Mouse (Mus musculus) intestine, embryonic 15.5 days (tissue): ENCODE results near the gene Gm20388. TPM values are rescaled to one million over a fixed set of nuclear protein-coding genes. Genes with fewer than 3 reads are reported as not detected.

ENCODE experiments used
- ATAC-seq: fragments of 200-750 bp; cut with Nextera tagmentation; 2 replicates; pipeline ENCODE4 v1.8.0; 2017; ENCODE audit warnings: moderate TSS enrichment, moderate library complexity
- H3K27ac ChIP-seq: fragments of 300-500 bp; sonication (generic); 2 replicates; pipeline ENCODE4 v1.5.1; 2015; ENCODE audit warnings: mild to moderate bottlenecking, inconsistent platforms
- H3K27me3 ChIP-seq: fragments of 300-500 bp; sonication (generic); replicated peaks from 2 replicates; pipeline ENCODE4 v1.6.1; 2015; ENCODE audit warnings: inconsistent platforms
- H3K36me3 ChIP-seq: fragments of 300-500 bp; sonication (generic); 2 replicates; pipeline ENCODE4 v1.6.1; 2015; ENCODE audit warnings: inconsistent platforms
- H3K4me1 ChIP-seq: fragments of 300-500 bp; sonication (generic); replicated peaks from 2 replicates; pipeline ENCODE4 v1.6.1; 2015; ENCODE audit warnings: inconsistent platforms
- H3K4me2 ChIP-seq: fragments of 300-500 bp; sonication (generic); replicated peaks from 2 replicates; pipeline ENCODE4 v1.6.1; 2015; ENCODE audit warnings: mild to moderate bottlenecking, inconsistent platforms
- H3K4me3 ChIP-seq: fragments of 300-500 bp; sonication (generic); replicated peaks from 2 replicates; pipeline ENCODE4 v1.5.1; 2015; ENCODE audit warnings: inconsistent platforms
- H3K9ac ChIP-seq: fragments of 300-500 bp; sonication (generic); 2 replicates; pipeline ENCODE4 v1.6.1; 2015; ENCODE audit warnings: inconsistent platforms
- H3K9me3 ChIP-seq: fragments of 300-500 bp; sonication (generic); 2 replicates; pipeline ENCODE4 v1.6.1; 2016; ENCODE audit warnings: inconsistent platforms
- WGBS: fragments of 180-500 bp; shearing (Covaris S2); methylation state at CpG from one replicate; pipeline ENCODE4 v1.1.7; 2015; 5-methylcytosine and 5-hydroxymethylcytosine counted together
- polyA plus RNA-seq: library from polyadenylated mRNA; unstranded; fragments of >200 nt; fragmentation: Nextera tagmentation; extraction: Ambion mirVana; gene quantifications from 2 replicates; pipeline ENCODE4 v1.2.1, GENCODE M21; 2015

Gm20388 gene
- polyA plus RNA-seq, 1 experiment from 2014 or later: not detected

DNA sequence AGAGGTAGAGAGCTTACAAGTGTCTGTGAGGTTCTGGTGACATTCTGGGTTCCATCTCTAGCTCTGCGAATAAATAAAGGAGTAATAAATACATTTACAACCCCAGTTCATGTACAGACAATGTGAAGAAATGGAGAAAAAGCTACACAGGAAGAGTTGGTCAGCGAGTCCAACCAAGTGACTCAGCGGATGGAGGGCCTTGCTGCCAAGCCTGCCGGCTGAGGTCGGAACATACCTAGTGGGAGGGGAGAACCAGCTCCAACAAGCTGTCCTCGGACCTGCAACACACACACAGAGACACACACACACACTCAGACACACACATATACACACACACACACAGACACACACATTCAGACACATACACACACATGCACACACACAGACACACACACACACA is 1118.4 kb downstream of the Gm20388 start:
- Histone ChIP-seq H3K27me3 (no peaks in the 10 kb centered on the region), H3K27ac (no peak overlapping the region), H3K4me1 (peaks cover 15% of the 10 kb centered on the region), H3K9me3 (no peaks in the 10 kb centered on the region), H3K4me2 (no peak overlapping the region), H3K4me3 (no peak overlapping the region), H3K9ac (no peak overlapping the region), H3K36me3 (no peaks in the 10 kb centered on the region)
- ATAC-seq: no peak
- 77% methylated on average over 6 of the region's 6 CpGs for WGBS

DNA sequence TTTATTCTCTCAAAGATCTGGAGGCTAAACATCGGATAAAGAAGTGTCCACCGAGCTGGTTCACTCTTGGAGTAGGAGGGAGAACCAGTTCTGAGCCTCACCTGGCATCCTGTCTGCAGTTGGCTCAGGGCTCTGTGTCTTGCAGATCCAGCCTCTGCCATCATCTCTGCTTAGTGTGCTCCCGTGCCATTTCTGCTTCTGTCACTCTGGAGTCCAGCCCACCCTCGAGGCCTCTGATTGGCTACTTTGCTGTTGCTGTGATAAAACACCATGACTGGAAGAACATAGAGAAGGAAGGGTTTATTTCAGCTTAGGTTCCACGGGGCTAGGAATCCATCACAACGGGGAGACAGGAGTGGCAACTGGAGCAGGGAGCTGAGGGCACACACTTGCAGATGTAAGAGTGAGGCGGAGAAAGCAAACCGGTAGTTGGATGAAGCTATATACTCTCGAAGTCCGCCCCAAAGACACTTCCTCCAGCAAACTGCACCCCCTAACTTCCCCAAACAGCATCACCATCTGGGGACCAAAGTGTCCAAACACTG is 1119.9 kb downstream of the Gm20388 start:
- Histone ChIP-seq H3K4me1 (peaks cover 17% of the 10 kb centered on the region), H3K27ac (no peak overlapping the region), H3K9ac (0 out of 2 replicates have a peak overlapping the region, but pooled peaks have one; percentile 4), H3K4me3 (no peak overlapping the region), H3K27me3 (no peaks in the 10 kb centered on the region), H3K4me2 (no peak overlapping the region), H3K9me3 (no peaks in the 10 kb centered on the region), H3K36me3 (no peaks in the 10 kb centered on the region)
- no peak for ATAC-seq
- 54% methylated on average over 10 of the region's 10 CpGs for WGBS

DNA sequence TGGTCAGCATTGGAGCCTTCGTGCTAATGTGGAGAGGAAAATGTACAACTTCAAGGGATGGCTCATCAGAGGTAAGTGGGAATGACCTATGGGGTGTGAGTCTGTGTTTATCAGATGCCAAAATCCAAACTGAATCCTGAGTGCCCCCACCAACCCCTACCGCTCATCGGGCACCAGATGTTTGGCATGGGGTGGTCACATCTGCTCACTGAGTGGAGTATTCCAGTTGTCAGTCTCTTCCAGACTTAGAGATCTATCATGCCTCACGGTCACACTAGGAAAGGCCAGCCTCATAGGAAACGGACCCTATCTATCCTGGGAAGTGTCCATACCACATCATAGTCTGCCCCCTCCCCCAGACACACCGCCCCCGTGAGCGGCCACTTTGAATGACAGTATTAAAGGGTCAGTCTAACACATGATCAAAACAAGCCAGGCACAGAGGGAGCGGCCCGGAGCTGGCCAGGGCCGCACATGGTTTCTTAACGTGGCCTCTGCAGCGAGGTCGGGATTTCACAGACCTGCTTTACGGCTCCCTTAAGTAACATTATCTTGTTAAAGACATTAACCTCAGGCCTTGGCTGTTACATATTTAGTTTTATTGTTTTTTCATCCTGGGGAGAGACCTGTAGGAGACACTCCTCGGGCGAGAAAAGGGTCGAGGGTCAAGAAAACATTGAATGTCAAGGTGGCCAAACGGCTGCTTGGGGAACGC is 1122.8 kb downstream of the Gm20388 start:
- 55% methylated on average over 20 of the region's 20 CpGs for WGBS
- Histone ChIP-seq H3K27ac (no peak overlapping the region), H3K9ac (no peak overlapping the region), H3K27me3 (no peaks in the 10 kb centered on the region), H3K4me2 (no peak overlapping the region), H3K36me3 (no peaks in the 10 kb centered on the region), H3K4me3 (no peak overlapping the region), H3K9me3 (no peaks in the 10 kb centered on the region), H3K4me1 (peaks cover 7% of the 10 kb centered on the region; the same call in 1 of the 2 replicates)
- ATAC-seq: no peak

DNA sequence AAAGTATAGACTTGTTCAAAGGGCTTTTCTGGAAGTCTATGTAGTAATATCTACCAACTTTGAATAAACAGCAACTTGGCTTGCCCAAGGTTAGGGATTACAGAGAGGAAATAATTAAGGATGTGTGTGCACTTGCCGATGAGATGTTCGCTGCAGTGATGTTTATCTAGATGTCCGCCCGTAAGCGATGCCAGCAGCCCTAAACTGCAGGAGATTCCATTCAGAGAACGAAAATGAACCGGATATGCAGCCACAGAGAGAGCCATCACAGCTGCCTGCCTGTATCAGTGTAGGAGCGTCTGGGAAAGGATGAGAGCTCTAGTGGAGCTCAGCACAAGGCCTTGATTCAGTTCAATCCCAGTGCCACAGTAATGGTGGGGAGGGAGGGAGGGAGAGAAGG is 1125.0 kb downstream of the Gm20388 start:
- Histone ChIP-seq H3K4me1 (0 out of 2 replicates have a peak, but pooled peaks cover 3% of the 10 kb centered on the region), H3K9ac (no peak overlapping the region), H3K9me3 (no peaks in the 10 kb centered on the region), H3K4me3 (no peak overlapping the region), H3K27me3 (no peaks in the 10 kb centered on the region), H3K27ac (0 out of 2 replicates have a peak overlapping the region, but pooled peaks have one; percentile 11), H3K36me3 (no peaks in the 10 kb centered on the region), H3K4me2 (no peak overlapping the region)
- no peak for ATAC-seq
- WGBS: 36% methylated on average over 8 of the region's 8 CpGs

DNA sequence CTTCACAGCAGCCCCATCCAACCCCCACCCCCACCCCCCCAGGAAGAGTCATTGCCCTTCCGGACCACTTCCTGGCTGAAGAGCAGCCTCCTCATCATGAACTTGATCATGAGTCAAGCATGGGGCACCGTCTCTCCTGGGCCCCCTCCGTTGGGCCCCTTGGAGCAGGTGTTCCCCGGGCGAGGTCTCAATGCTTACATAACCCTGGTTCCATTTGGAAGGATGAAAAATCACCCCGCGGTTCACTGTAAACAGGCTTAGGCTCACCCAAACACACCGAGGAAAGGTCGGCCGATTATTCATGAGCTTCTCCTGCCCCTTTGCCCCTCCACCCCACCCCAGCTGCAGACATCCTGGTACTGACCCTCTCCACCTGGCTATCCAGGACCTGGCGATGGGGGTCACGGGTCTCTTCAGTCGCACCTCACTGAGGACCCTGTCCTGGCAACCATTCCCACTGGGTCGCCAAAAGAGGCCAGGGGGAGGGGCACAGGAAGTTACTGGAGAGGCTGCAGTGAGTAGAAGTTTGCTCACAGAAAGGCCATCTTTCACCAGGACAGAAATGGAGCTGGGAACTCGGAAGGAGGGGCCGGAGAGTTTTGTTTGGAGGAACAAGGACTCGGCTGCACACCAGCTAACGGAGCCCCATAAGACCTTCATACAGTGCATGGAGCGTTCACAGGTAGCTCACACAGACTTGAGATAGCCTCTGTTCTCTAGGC is 1133.2 kb downstream of the Gm20388 start:
- peaks cover 9% of the 10 kb centered on the region for H3K4me1 ChIP-seq
- no peaks in the 10 kb centered on the region for H3K9me3 ChIP-seq
- 0 out of 2 replicates have a peak overlapping the region, but pooled peaks have one; percentile 6 for H3K4me3 ChIP-seq
- no peaks in the 10 kb centered on the region for H3K36me3 ChIP-seq
- H3K9ac ChIP-seq: no peak overlapping the region
- peak overlapping the region; percentile 42 for H3K4me2 ChIP-seq
- peak overlapping the region; percentile 75; the same call in 1 of the 2 replicates for H3K27ac ChIP-seq
- WGBS: 23% methylated on average over 19 of the region's 19 CpGs
- peak; percentile 73 for ATAC-seq
- no peaks in the 10 kb centered on the region for H3K27me3 ChIP-seq

DNA sequence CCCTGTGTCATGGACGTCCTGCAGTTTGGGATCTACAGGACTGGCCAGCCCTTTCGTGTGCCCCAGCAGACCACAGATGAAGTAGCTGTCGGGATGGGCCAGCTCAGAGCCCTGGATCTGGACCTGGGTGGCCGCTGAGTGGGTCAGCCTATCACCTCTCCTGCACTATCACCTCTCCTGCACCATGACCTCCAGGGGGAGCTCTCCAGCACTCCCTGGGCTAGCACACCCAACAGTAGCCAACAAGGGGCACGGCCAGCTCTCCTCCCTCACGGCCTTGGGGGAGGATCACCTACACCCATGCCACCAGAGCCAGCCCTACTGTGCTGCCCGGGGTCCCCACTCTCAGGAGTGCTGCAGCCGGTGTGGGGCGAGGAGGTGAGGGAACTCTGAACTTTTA is 1136.8 kb downstream of the Gm20388 start:
- H3K4me1 ChIP-seq: peaks cover 9% of the 10 kb centered on the region
- no peaks in the 10 kb centered on the region for H3K27me3 ChIP-seq
- no peaks in the 10 kb centered on the region for H3K36me3 ChIP-seq
- no peaks in the 10 kb centered on the region for H3K9me3 ChIP-seq
- no peak overlapping the region for H3K4me3 ChIP-seq
- WGBS: 70% methylated on average over 9 of the region's 9 CpGs
- H3K4me2 ChIP-seq: no peak overlapping the region
- no peak for ATAC-seq
- no peak overlapping the region for H3K9ac ChIP-seq
- no peak overlapping the region for H3K27ac ChIP-seq

DNA sequence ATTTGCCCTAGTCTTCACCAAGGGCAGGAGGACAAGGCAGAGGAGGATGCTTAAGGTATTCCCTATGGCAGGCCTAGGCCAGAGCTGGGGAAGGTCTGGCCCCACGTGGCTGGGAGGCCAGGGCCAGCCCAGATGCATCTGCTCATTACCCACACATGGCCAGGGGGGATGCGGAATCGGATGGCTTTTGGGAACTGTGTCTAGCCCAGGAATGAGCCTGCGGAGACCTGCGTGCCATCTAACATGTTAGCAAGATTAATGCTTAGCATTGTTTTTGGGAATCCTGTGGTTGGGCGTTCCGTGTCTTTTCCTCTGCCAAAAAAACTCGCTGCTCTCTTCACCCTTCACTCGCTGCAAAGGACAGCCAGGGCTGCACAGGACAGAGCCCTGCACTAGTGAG is 1147.4 kb downstream of the Gm20388 start:
- ATAC-seq: no peak
- no peaks in the 10 kb centered on the region; the same call in 1 of the 2 replicates for H3K27me3 ChIP-seq
- no peak overlapping the region for H3K4me2 ChIP-seq
- H3K9me3 ChIP-seq: no peaks in the 10 kb centered on the region
- H3K4me1 ChIP-seq: no peaks in the 10 kb centered on the region
- 70% methylated on average over 9 of the region's 9 CpGs for WGBS
- no peak overlapping the region for H3K4me3 ChIP-seq
- H3K27ac ChIP-seq: no peak overlapping the region
- peaks cover 11% of the 10 kb centered on the region; the same call in 1 of the 2 replicates for H3K36me3 ChIP-seq
- no peak overlapping the region for H3K9ac ChIP-seq

DNA sequence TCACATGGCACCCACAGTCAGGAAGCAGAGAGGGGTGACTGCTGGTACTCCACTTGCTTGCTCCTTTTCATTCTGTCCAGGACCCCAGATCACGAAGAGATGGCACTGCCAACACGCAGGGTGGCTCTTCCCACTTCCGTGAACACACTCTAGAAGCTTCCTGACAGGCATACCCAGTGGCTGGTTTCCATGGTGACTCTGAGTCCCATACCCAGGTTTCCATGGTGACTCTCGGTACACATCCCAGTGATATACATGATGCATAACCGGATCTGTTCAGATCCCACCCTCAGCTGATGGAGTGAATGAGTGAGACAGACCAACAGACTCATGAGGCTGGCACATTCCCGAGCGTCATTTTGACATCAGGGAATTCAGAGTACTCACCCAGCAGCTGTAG is 1148.5 kb downstream of the Gm20388 start:
- H3K27me3 ChIP-seq: no peaks in the 10 kb centered on the region; the same call in 1 of the 2 replicates
- H3K9me3 ChIP-seq: no peaks in the 10 kb centered on the region
- no peak overlapping the region for H3K4me2 ChIP-seq
- H3K9ac ChIP-seq: no peak overlapping the region
- WGBS: 84% methylated on average over 7 of the region's 7 CpGs
- peaks cover 11% of the 10 kb centered on the region; the same call in 1 of the 2 replicates for H3K36me3 ChIP-seq
- 0 out of 2 replicates have a peak, but pooled peaks cover 2% of the 10 kb centered on the region for H3K4me1 ChIP-seq
- no peak for ATAC-seq
- no peak overlapping the region for H3K4me3 ChIP-seq
- no peak overlapping the region for H3K27ac ChIP-seq

DNA sequence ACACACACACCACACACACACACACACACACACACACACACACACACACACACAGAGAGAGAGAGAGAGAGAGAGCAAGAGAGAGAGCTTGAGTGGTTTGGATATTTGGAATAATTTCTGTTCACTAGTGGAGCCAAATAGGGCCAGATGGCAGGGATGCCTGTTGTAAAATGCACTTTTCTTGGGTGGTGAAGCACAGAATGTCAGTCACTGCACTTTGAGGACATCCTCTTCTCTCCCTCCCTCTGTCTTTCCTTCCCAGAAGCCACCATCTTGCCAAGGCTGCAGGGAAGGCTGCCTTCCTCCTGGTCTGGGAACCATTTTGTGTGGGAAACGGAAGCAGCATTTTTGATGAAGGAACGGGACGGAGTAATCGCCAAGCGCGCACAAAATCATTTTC is 1151.9 kb downstream of the Gm20388 start:
- no peak for ATAC-seq
- no peak overlapping the region for H3K4me2 ChIP-seq
- no peaks in the 10 kb centered on the region; the same call in 1 of the 2 replicates for H3K27me3 ChIP-seq
- 83% methylated on average over 6 of the region's 6 CpGs for WGBS
- H3K9ac ChIP-seq: no peak overlapping the region
- H3K4me1 ChIP-seq: 0 out of 2 replicates have a peak, but pooled peaks cover 2% of the 10 kb centered on the region
- H3K9me3 ChIP-seq: no peaks in the 10 kb centered on the region
- H3K4me3 ChIP-seq: no peak overlapping the region
- H3K27ac ChIP-seq: no peak overlapping the region
- H3K36me3 ChIP-seq: peaks cover 14% of the 10 kb centered on the region; the same call in 1 of the 2 replicates

DNA sequence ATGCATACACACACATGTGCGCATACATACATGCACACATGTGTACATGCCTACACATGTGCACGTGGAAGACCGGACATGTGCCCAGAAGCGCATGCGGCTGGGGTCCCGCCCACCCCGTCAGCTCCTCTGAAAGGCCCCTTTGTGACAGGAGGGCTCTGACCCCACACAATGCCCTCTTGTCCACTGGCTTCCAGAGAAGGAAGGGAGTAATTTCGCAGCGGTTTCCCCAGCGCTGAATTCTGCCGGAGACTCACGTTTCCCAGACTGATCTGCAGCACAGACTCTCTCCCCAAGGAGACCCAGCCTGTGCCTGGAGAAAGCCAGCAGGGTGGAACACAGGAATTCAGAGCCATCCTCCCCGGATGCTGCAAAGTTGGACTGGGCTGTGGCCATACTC is 1153.0 kb downstream of the Gm20388 start:
- Histone ChIP-seq H3K4me2 (no peak overlapping the region), H3K36me3 (peaks cover 10% of the 10 kb centered on the region; the same call in 1 of the 2 replicates), H3K27me3 (no peaks in the 10 kb centered on the region; the same call in 1 of the 2 replicates), H3K9me3 (no peaks in the 10 kb centered on the region), H3K27ac (no peak overlapping the region), H3K4me1 (0 out of 2 replicates have a peak, but pooled peaks cover 2% of the 10 kb centered on the region), H3K4me3 (no peak overlapping the region), H3K9ac (no peak overlapping the region)
- WGBS: 65% methylated on average over 13 of the region's 13 CpGs
- ATAC-seq: no peak

DNA sequence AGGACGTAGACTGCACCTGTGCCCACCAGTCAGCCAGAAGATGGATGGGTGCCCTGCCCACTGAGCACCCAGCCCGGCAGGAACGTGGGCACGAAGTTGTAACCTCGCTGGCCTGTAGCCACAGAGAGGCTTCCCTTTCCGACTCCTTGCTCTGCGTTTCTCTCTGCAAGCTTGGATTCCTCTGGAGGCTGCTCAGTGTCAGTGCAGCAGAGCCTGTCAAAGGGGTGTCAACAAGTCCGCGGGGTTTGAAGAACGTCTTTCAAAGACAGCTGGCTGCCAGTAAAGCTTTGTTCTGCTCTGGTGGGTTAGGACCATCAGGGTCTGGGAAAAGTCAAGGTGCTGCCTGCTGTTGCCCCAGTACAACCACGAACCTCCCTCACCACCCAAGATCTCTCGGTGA is 1160.8 kb downstream of the Gm20388 start:
- H3K36me3 ChIP-seq: no peaks in the 10 kb centered on the region
- 6% methylated on average over 12 of the region's 12 CpGs for WGBS
- peak overlapping the region; percentile 2; the same call in 1 of the 2 replicates for H3K9ac ChIP-seq
- H3K4me3 ChIP-seq: no peak overlapping the region
- H3K9me3 ChIP-seq: no peaks in the 10 kb centered on the region
- peaks cover 28% of the 10 kb centered on the region for H3K4me1 ChIP-seq
- H3K4me2 ChIP-seq: 0 out of 2 replicates have a peak overlapping the region, but pooled peaks have one; percentile 11
- peaks cover 37% of the 10 kb centered on the region for H3K27me3 ChIP-seq
- H3K27ac ChIP-seq: peak overlapping the region; percentile 36; the same call in 1 of the 2 replicates
- ATAC-seq: peak; percentile 31; the same call in 1 of the 2 replicates
